Mouse (Mus musculus): ENCODE measurements around the gene Sox9. TPM values are rescaled to one million over a fixed set of nuclear protein-coding genes. Genes with fewer than 3 reads are reported as not detected.
A peak's percentile ranks its signal among the peaks of the same experiment; 100 is the strongest.

Sox9 gene
- total RNA-seq (2014; rRNA removed) (0.18 and 0.34 TPM in 2 replicates), polyA plus RNA-seq (2012; rRNA removed) (1.8 and 2.5 TPM in 2 replicates)

- TF ChIP-seq POLR2A (IDR thresholded peaks at IDR 0.05; ENCODE audit: extremely low read depth, insufficient read depth, low read length), result peak; percentile 78
- no peak for TF ChIP-seq CTCF (IDR thresholded peaks at IDR 0.05; ENCODE audit: low read depth, low read length)
- H3K36me3 ChIP-seq (ENCODE audit: control insufficient read depth, insufficient read depth, low read length), result no peaks in the 10 kb centered on the region
- H3K27ac ChIP-seq (replicated peaks; ENCODE audit: insufficient read depth, low read depth, low read length), result peak within 1 kb of the TSS; percentile 68
- H3K4me1 ChIP-seq (ENCODE audit: control insufficient read depth, insufficient read depth, low read length), result peaks cover 1% of the 10 kb centered on the region; the same call in 1 of the 2 replicates
- peak; percentile 88 for DNase-seq (ENCODE audit: extremely low read depth, low read depth, low spot score)
- peak within 1 kb of the TSS; percentile 73 for H3K9ac ChIP-seq (ENCODE audit: low read depth, low read length)
- WGBS, result under 1% methylated on average over 15 of the region's 15 CpGs
- H3K27me3 ChIP-seq (ENCODE audit: control insufficient read depth, insufficient read depth, low read length), result 0 out of 2 replicates have a peak, but pooled peaks cover 3% of the 10 kb centered on the region
- no peaks in the 10 kb centered on the region for H3K79me2 ChIP-seq (ENCODE audit: control insufficient read depth, insufficient read depth, low read length)
- H3K4me3 ChIP-seq (ENCODE audit: insufficient read depth, low read depth, low read length), result peak within 1 kb of the TSS; percentile 68
Measured at GRCm38 (mm10) chr11:112781994-112782356, at the start of gene Sox9. Sox9 (plus strand) TSS chr11:112782224.

DNA sequence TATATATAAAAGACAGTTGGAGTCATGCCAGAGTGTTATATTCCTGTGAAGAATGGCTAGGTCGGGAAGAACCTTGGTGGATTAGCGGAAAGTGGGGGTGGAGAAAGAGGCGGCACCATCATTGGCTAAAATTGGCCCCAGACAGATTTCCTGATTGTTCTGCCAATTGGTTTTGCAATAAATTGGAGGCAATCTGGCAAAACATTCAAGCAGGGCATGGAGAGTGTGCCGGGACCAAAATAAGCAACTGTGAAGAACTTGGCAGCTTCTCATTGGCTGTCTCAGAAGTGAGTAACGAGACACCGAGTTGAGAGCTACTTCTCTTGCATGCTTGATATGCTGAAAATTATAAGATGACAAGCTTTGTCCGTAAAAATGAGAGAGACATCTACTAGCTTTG lies 49.6 kb upstream of the Sox9 start:
- H3K36me3 ChIP-seq (ENCODE audit: control insufficient read depth, insufficient read depth, low read length), result no peaks in the 10 kb centered on the region
- peaks cover 15% of the 10 kb centered on the region for H3K4me1 ChIP-seq (ENCODE audit: control insufficient read depth, insufficient read depth, low read length)
- no peaks in the 10 kb centered on the region for H3K79me2 ChIP-seq (ENCODE audit: control insufficient read depth, insufficient read depth, low read length)
- H3K9ac ChIP-seq (ENCODE audit: low read depth, low read length), result no peak overlapping the region
- no peak for TF ChIP-seq CTCF (IDR thresholded peaks at IDR 0.05; ENCODE audit: low read depth, low read length)
- TF ChIP-seq POLR2A (IDR thresholded peaks at IDR 0.05; ENCODE audit: extremely low read depth, insufficient read depth, low read length), result no peak
- H3K27me3 ChIP-seq (ENCODE audit: control insufficient read depth, insufficient read depth, low read length), result no peaks in the 10 kb centered on the region
- no peak overlapping the region for H3K27ac ChIP-seq (replicated peaks; ENCODE audit: insufficient read depth, low read depth, low read length)
- DNase-seq (ENCODE audit: extremely low read depth, low read depth, low spot score), result peak; percentile 94
- no peak overlapping the region for H3K4me3 ChIP-seq (ENCODE audit: insufficient read depth, low read depth, low read length)
- 19% methylated on average over 7 of the region's 7 CpGs for WGBS

DNA sequence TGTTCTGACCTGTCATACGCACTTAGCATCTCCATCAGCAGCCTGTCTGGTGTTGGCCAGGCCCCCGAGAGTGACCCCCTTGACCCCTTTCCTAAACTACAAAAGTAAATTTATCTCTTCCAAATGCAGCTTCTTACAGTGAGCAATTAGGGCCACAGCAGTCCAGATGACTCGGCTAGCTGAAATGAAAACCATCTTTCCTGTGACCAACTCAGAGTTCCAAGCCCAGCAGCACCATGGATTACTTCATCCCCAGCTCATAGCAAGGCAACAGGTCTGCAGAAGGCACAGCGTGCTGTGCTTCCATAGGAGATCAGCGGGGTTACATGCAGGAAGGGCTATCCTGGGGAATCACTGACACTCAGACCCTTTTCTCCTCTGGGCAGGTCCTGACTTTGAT lies 45.0 kb upstream of the Sox9 start:
- Histone ChIP-seq H3K4me3 (ENCODE audit: insufficient read depth, low read depth, low read length) (no peak overlapping the region), H3K79me2 (ENCODE audit: control insufficient read depth, insufficient read depth, low read length) (no peaks in the 10 kb centered on the region), H3K4me1 (ENCODE audit: control insufficient read depth, insufficient read depth, low read length) (peaks cover 7% of the 10 kb centered on the region; the same call in 1 of the 2 replicates), H3K27ac (replicated peaks; ENCODE audit: insufficient read depth, low read depth, low read length) (no peak overlapping the region), H3K36me3 (ENCODE audit: control insufficient read depth, insufficient read depth, low read length) (no peaks in the 10 kb centered on the region), H3K9ac (ENCODE audit: low read depth, low read length) (no peak overlapping the region), H3K27me3 (ENCODE audit: control insufficient read depth, insufficient read depth, low read length) (no peaks in the 10 kb centered on the region)
- 74% methylated on average over 5 of the region's 5 CpGs for WGBS
- no peak for DNase-seq (ENCODE audit: extremely low read depth, low read depth, low spot score)
- TF ChIP-seq POLR2A (IDR thresholded peaks at IDR 0.05; ENCODE audit: extremely low read depth, insufficient read depth, low read length), result no peak
- TF ChIP-seq CTCF (IDR thresholded peaks at IDR 0.05; ENCODE audit: low read depth, low read length), result no peak

DNA sequence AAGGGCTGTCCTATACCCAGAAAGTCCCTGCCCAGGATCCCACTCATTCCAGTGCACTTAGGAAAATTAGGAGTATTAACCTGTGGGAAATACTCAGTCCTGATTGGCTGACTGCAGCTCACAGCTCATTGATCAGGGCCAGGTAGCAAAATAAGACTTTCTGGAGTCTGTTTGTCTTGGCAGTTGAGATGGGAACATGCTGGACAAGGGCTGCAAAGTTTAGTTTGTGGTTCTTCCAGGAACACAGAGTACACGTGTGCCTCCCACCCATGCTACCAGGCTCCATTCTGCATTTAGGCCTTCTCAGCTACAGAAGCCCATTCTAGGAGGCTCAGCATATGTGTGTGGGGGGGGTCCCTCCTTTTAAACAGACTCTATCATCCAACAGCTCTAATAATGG lies 42.3 kb upstream of the Sox9 start:
- no peaks in the 10 kb centered on the region for H3K36me3 ChIP-seq (ENCODE audit: control insufficient read depth, insufficient read depth, low read length)
- H3K4me1 ChIP-seq (ENCODE audit: control insufficient read depth, insufficient read depth, low read length), result peaks cover 4% of the 10 kb centered on the region; the same call in 1 of the 2 replicates
- H3K4me3 ChIP-seq (ENCODE audit: insufficient read depth, low read depth, low read length), result no peak overlapping the region
- H3K79me2 ChIP-seq (ENCODE audit: control insufficient read depth, insufficient read depth, low read length), result no peaks in the 10 kb centered on the region
- DNase-seq (ENCODE audit: extremely low read depth, low read depth, low spot score), result peak; percentile 76
- H3K9ac ChIP-seq (ENCODE audit: low read depth, low read length), result no peak overlapping the region
- TF ChIP-seq POLR2A (IDR thresholded peaks at IDR 0.05; ENCODE audit: extremely low read depth, insufficient read depth, low read length) (no peak), CTCF (IDR thresholded peaks at IDR 0.05; ENCODE audit: low read depth, low read length) (no peak)
- H3K27me3 ChIP-seq (ENCODE audit: control insufficient read depth, insufficient read depth, low read length), result no peaks in the 10 kb centered on the region
- no peak overlapping the region for H3K27ac ChIP-seq (replicated peaks; ENCODE audit: insufficient read depth, low read depth, low read length)
- WGBS, result 16% methylated on average over 1 of the region's 1 CpGs

GRCm38 (mm10) chr11:112756516-112756915 lies 25.5 kb upstream of the Sox9 start:
- TF ChIP-seq CTCF (IDR thresholded peaks at IDR 0.05; ENCODE audit: low read depth, low read length), result no peak
- no peak for TF ChIP-seq POLR2A (IDR thresholded peaks at IDR 0.05; ENCODE audit: extremely low read depth, insufficient read depth, low read length)
- Histone ChIP-seq H3K9ac (ENCODE audit: low read depth, low read length) (no peak overlapping the region), H3K4me3 (ENCODE audit: insufficient read depth, low read depth, low read length) (no peak overlapping the region), H3K79me2 (ENCODE audit: control insufficient read depth, insufficient read depth, low read length) (no peaks in the 10 kb centered on the region), H3K27me3 (ENCODE audit: control insufficient read depth, insufficient read depth, low read length) (no peaks in the 10 kb centered on the region), H3K27ac (replicated peaks; ENCODE audit: insufficient read depth, low read depth, low read length) (no peak overlapping the region), H3K4me1 (ENCODE audit: control insufficient read depth, insufficient read depth, low read length) (no peaks in the 10 kb centered on the region), H3K36me3 (ENCODE audit: control insufficient read depth, insufficient read depth, low read length) (no peaks in the 10 kb centered on the region)
- 58% methylated on average over 4 of the region's 4 CpGs for WGBS
- DNase-seq (ENCODE audit: extremely low read depth, low read depth, low spot score), result no peak

DNA sequence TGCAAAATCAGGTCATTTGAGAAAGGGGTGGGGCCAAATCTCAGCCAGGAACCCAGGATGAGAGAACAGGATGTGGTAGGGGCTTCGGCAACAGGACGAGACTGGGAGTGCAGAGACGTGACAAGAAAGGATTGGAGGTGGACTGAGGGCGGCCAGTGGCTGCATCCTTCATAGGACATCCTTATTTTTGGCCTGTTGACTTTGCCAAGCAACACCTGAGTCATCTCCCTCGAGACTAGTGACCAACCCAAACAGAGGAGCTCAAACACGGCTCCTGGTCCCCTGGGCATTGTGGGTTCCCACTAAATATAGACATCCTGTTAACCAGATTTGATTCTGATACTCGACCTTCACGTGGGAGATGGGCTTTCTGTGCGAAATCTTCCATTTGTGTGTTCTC lies 24.0 kb upstream of the Sox9 start:
- Histone ChIP-seq H3K4me3 (ENCODE audit: insufficient read depth, low read depth, low read length) (no peak overlapping the region), H3K4me1 (ENCODE audit: control insufficient read depth, insufficient read depth, low read length) (no peaks in the 10 kb centered on the region), H3K9ac (ENCODE audit: low read depth, low read length) (no peak overlapping the region), H3K79me2 (ENCODE audit: control insufficient read depth, insufficient read depth, low read length) (no peaks in the 10 kb centered on the region), H3K36me3 (ENCODE audit: control insufficient read depth, insufficient read depth, low read length) (no peaks in the 10 kb centered on the region), H3K27me3 (ENCODE audit: control insufficient read depth, insufficient read depth, low read length) (no peaks in the 10 kb centered on the region), H3K27ac (replicated peaks; ENCODE audit: insufficient read depth, low read depth, low read length) (no peak overlapping the region)
- WGBS, result 68% methylated on average over 9 of the region's 9 CpGs
- no peak for DNase-seq (ENCODE audit: extremely low read depth, low read depth, low spot score)
- TF ChIP-seq CTCF (IDR thresholded peaks at IDR 0.05; ENCODE audit: low read depth, low read length) (no peak), POLR2A (IDR thresholded peaks at IDR 0.05; ENCODE audit: extremely low read depth, insufficient read depth, low read length) (no peak)

All from liver, adult 2 months (tissue).